Mouse (Mus musculus) embryo, embryonic 9.5 days (tissue): ENCODE results near the gene Gm5767.

Experiments used
- DNase-seq: peaks from one replicate; pipeline ENCODE4 v3.0.0-alpha.2; 2017; ENCODE audit errors: extremely low spot score

Gm5767 gene

GRCm38 (mm10) chr16:8670041-8671035, 10.2 kb upstream of the Gm5767 start:
- DNase-seq: peak; percentile 66

GRCm38 (mm10) chr16:8671551-8672349, 8.8 kb upstream of the Gm5767 start, which contains the start of gene Carhsp1:
Carhsp1 (minus strand) TSS chr16:8672155.
- DNase-seq: peak; percentile 94

- DNase-seq: no peak
Measured at GRCm38 (mm10) chr16:8672350-8672687, 8.3 kb upstream of the Gm5767 start.

GRCm38 (mm10) chr16:8672811-8673210, 7.8 kb upstream of the Gm5767 start:
- DNase-seq: no peak

GRCm38 (mm10) chr16:8673343-8673742, 7.2 kb upstream of the Gm5767 start:
- DNase-seq: no peak

GRCm38 (mm10) chr16:8674165-8674564, 6.4 kb upstream of the Gm5767 start:
- peak; percentile 81 for DNase-seq

- no peak for DNase-seq
Measured at GRCm38 (mm10) chr16:8675559-8675958, 5.0 kb upstream of the Gm5767 start.

- DNase-seq: no peak
Measured at GRCm38 (mm10) chr16:8676228-8676627, 4.3 kb upstream of the Gm5767 start.

GRCm38 (mm10) chr16:8676800-8677199, 3.8 kb upstream of the Gm5767 start:
- peak; percentile 50 for DNase-seq

- no peak for DNase-seq
Measured at GRCm38 (mm10) chr16:8678035-8678434, 2.5 kb upstream of the Gm5767 start.

- no peak for DNase-seq
Measured at GRCm38 (mm10) chr16:8678676-8679075, 1.9 kb upstream of the Gm5767 start.

GRCm38 (mm10) chr16:8679780-8680179, 790 bp upstream of the Gm5767 start:
- no peak for DNase-seq

- DNase-seq: no peak
Measured at GRCm38 (mm10) chr16:8685087-8685486, 4.5 kb downstream of the Gm5767 start.

- DNase-seq: peak; percentile 72
Measured at GRCm38 (mm10) chr16:8686121-8686870, 5.7 kb downstream of the Gm5767 start.

GRCm38 (mm10) chr16:8686871-8687535, 6.4 kb downstream of the Gm5767 start:
- DNase-seq: no peak

- DNase-seq: no peak
Measured at GRCm38 (mm10) chr16:8687559-8688112, 7.1 kb downstream of the Gm5767 start.

GRCm38 (mm10) chr16:8689979-8690656, 9.5 kb downstream of the Gm5767 start:
- DNase-seq: no peak

GRCm38 (mm10) chr16:8691206-8691605, 10.6 kb downstream of the Gm5767 start:
- DNase-seq: no peak

- no peak for DNase-seq
Measured at GRCm38 (mm10) chr16:8699556-8699955, 19.0 kb downstream of the Gm5767 start.

- DNase-seq: no peak
Measured at GRCm38 (mm10) chr16:8700586-8700985, 20.0 kb downstream of the Gm5767 start.
